Mouse (Mus musculus): ENCODE results near the gene Cmtr1.
"Not testable (repeated sequence)": the region's sequence is repeated elsewhere in the genome, so short reads cannot be mapped to it uniquely, and the experiment has no call there.

Gene Cmtr1

DNA sequence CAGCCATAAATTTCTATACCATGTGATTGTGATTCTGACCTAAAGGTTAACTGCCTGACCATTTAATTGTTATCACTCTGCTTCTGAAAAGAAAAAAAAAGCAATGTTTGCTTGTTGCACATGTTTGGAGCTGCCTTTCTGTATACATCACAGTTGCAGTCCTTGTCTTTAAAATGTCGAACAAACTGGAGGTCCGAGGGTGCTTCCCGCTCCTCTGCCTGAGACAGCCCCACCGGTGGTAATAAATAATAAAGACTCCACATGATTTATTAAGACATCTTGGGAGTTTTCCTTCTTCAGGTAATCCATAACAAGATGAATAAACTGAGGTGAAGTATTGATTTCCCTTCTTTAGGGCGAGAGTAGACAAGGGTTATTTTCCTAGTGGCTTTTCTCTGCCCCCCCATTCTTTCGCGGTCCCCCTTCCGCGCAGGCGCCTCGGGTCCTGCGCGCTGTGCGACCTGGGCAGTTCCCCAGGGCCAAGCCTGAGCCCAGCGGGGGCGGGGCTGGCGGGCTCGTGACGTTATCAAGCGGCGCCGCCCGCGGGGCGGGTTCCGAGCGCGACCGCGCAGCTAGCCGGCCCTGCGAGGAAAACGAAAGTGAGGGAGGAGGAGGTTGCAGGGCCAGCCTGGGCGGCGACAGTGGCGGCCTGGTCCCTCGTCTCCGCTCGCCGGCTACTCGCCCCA, at the start of gene Cmtr1:
TSS of gene Cmtr1 (plus strand) at position 520 of the 686 bp plus-strand sequence.
- in situ Hi-C loops (cut with MboI, MseI), result no loop called here

DNA sequence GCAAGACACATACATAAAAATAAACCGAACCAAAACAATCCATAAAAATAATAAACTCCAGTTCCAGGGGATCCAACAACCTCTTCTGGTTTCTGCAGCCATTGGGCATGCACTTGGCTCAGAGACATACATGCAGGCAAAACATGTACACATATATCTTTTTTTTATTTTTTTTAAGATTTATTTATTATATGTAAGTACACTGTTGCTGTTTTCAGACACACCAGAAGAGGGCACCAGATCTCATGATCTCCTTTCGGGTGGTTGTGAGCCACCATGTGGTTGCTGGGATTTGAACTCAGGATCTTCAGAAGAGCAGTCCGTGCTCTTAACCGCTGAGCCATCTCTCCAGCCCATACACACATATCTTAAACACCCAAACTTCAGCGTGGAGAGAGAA, 46.9 kb upstream of the Cmtr1 start:
- in situ Hi-C loops (cut with MboI, MseI), result not testable (repeated sequence)

DNA sequence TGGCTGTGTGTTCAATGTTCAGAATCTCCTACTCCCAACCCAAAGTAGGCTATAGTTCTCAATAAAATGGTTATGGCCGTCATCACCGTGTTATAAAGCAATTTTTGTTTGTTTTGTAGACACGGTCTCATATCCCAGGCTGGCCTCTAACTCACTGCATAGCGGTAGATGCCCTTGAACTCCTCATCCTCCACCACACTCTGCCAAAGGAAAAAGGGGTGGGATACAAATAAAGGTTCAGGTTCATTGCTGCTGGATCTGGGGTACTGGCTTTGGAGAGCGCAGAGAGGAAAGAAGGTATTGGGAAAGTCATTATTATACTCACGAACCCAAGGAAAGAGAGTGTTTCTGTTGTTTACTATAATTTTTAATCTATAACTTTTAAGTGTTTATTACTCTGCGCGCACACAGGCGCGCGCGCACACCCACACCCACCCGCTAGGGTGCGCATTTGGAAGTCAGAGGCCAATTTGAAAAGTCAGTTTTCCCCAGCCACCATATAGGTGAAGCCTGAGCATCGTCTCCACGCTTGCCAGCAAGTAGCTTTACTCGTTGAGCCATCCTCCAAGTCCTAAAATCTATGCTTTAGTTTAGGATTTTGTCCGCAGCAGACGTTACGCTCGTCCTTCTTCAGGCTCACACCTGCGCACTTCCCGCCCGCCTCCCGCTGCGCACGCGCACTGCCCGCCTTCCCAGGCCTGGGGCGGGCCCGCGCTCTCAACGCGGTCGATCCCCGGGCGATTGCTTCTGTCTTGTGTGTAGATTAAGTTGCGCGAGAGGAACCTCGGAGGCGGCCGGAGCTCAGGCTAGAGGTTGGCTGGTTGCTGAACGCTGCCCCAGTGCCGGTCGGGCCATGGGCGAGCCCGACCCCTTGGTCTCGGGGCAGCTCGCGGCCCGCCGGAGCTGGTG, 46.0 kb upstream of the Cmtr1 start, which contains the start of the genes Rnf8 and Gm28043:
TSS of gene Rnf8 (plus strand) at position 676 of the 909 bp plus-strand sequence.
TSS of gene Gm28043 (plus strand) at position 762 of the 909 bp plus-strand sequence.
- in situ Hi-C loops (cut with MboI, MseI), result no loop called here

DNA sequence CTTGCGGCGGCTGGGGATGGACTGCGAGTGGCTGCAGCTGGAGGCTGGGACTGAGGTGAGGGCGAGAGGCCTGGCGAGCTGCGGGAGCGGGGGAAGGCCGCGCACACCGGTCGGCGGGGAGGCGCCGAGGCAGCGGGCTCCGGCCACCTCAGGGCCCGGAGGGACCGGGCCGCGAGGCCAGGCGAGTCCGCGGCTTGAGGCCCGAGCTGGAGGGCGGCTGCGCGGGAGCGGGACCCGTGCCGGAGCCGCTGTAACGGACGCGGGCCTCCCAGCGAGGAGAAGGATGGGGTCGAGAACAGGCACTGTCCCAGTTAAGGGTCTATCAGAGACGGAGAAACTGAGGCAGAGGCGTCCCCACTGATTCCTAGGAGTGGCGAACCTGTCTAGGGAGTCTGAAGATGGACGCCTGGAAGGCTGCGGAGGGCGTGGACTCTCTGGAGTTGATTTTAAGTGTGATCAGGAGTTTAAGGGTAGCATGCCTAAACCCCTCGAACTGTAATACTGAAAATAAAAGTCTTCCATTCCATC, 45.3 kb upstream of the Cmtr1 start:
- in situ Hi-C loops (cut with MboI, MseI), result no loop called here

DNA sequence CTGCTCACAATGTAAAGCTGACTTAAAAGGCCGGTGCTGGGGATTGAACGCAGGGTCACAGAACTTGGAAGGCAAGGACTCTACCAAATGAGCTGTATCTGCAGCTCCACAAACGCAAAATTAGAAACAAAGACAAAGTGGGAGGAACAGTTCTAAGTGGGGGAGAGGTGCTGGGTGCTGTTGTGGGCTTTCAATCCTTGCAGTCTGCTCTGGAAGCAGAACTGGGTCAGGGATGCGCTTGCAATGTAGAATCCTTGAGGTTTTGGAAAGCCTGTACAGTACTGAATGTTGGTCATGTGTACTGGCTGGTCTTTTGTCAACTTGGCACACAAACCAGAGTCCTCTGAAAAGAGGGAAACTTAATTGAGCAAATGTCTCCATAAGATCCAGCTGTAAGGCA, 44.8 kb upstream of the Cmtr1 start:
- in situ Hi-C loops (cut with MboI, MseI), result no loop called here

DNA sequence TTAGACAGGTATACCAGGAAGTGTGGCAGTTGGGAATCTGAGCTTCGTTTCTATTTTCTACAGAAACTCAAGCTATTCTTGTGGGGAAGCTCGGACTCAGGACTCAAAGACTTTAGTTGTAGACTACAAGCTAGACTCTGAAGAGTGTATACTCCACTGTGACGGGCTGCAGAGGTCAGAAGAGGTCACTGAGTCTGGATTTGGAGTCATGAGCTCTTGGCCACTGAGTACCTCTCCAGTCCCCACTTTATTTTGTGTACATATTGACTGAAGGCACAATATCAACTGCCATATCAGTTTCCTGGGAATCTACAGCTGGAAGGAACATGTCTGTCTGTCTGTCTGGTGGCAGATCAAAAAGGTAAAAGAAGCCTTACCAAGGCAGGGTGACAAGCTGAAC, 41.2 kb upstream of the Cmtr1 start:
- in situ Hi-C loops (cut with MboI, MseI), result no loop called here

DNA sequence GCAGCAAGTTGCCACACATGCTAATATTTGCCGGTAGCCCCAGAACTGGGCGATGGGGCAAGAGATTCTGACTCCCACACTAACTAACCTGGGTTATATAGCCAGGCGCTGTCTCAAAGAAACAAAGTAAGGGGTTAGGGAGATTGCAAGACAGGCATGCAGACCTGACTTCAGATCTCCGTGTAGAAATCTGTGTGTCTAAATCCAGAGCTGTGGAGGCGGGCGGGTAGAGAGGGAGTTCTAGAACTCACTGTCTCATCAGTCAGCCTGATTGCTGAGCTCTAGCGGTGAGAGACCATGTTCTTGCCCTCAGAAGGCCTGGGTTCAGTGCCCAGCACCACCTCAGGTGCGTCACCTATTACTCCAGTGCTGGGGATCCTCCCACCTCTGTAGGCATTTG, 36.9 kb upstream of the Cmtr1 start:
- in situ Hi-C loops (cut with MboI, MseI), result no loop called here

DNA sequence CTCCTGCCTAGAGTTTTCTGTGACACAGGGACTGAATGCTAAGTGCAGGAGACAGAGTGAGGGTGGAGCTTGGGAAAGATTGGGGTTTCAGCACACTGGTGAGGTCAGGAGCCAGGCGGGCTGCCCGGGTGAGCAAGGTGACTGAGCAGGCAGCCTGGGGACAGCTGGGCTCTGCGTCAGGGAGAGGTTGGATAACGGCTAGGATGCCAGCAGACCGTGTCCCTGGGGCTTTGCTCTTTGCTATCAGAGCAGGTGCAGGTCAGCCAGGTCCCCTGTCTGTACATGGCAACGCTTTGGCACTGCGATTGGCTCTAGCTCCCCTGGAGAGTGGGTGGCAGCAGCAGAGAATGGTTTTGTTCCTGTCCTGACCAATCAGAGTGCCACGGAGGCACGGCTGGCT, 33.1 kb upstream of the Cmtr1 start:
- in situ Hi-C loops (cut with MboI, MseI), result no loop called here

DNA sequence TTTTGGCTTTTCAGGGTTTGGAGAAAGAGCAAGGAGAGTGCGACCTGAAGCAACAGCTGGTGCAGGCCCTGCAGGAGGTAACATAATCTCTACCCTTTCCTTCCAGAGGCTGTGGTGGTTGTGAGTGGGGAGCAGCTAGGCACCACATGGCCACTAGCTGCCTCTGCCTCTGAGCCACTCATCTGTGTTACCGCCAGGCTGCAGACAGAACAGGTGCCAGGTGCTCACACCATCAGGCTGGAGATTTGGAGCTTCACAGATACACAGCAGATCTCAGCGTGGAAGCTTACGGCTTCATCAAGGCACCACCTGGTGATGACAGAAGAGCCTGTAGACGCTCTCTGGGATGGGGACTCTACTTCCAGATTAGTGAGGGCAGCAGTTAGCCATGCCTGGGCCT, 31.4 kb upstream of the Cmtr1 start:
- in situ Hi-C loops (cut with MboI, MseI), result no loop called here

DNA sequence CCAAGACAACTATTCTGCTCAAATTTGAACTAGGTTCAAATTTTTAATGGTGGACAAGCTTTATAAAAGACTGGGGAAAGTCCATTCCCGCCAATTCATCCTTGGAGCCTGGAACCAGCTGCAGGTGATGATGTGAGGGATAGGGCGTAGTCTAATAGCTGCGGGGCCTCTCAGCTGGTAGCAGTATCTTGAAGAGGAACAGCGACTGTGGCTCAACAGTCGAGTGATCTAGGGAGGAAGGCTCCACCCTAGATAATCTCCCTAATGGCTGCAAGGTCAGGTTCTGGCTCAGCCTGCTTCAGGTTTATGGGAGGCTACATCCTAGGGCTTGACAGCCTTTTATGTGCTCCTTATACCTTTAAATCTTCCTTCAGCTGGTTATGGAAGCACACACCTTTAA, 30.8 kb upstream of the Cmtr1 start:
- in situ Hi-C loops (cut with MboI, MseI), result no loop called here

DNA sequence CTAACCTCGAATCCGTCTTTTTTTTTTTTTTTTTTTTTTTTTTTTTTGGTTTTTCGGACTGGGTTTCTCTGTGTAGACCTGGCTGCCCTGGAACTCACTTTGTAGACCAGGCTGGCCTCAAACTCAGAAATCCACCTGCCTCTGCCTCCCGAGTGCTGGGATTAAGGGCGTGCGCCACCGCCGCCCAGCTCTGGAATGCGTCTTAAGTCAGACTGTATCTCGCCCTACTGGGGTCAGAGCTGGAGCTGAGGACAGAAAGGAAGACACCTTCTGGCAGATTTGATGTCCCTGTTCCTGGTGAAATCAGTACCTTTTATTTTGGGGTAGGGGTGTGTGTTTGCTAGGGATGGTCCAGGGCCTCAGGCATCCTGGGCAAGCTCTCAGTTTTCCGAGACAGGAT, 28.1 kb upstream of the Cmtr1 start:
- in situ Hi-C loops (cut with MboI, MseI), result no loop called here

DNA sequence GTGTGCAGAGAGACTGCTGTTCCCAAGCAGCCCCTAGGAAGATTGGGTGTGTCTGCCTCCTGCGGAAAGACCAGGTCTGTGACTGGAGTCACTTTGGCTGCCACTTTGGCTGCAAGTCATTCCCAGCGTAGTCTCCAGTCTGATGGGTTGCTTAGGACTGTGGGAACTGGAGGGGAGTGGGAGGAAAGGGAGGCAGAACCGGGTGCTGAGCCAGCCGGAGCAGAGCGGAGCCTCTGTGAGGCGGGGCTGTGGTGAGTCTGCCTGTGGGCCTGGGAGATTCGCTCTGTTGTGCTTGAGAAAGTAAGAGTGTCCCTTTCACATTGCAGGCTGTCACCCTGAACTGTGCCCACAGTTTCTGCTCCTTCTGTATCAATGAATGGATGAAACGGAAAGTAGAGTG, 24.9 kb upstream of the Cmtr1 start:
- in situ Hi-C loops (cut with MboI, MseI), result no loop called here

DNA sequence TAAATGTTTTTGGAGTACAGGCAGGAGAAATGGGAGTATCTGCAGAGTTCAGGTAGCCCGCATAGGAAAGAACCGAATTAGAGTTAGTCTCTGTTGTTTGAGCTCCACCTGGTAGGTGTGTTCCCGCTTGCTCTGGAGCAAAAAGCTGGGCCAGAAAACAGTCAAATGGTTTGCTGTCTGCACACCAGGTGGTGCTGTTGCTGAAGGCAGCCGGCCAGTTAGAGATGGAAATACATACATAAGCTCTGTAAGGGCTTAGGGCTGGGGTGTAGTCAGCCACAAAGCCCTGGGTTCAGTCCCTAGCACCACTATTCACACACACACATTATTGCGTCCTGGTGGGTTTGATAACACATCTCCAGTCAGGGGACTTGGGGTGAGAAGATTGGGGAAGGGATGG, 24.3 kb upstream of the Cmtr1 start:
- in situ Hi-C loops (cut with MboI, MseI), result no loop called here

DNA sequence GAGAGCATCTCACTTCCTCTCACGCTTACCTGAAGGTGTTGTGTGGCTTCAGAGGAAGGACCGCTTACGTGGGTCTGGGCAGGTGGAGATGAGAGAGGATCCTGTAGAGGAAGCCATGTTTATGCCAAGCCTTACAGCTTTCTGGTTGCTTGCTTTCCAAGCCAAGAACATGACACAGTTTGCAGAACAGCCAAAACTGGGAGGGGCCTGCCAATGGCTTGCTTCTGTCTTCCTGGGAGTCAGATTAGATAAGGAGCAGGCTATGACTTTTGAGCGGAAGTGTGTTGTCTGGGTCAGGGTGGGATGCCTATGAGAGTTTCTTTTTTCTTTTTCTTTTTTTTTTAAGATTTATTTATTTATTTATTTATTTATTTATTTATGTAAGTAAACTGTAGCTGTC, 23.0 kb upstream of the Cmtr1 start:
- in situ Hi-C loops (cut with MboI, MseI), result no loop called here

DNA sequence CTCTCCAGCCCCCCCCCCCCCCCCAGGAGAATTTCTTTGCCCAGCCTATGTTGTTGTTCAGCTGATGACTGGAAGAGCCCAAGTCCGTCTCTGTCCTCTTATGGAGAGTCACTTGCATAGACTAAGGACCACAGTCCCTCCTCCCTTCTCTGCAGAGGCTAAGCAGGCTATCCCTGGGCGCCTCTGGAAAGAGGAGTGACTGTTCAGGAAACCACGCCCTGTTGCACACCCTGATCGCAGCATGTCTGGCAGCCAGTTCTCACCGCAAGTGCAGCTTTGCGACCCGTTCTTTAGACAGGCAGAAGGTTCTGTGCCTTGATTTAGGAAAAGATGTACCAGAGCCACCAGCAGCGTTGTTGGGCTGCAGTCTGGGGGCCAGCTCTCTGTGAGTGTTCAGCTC, 22.5 kb upstream of the Cmtr1 start:
- in situ Hi-C loops (cut with MboI, MseI), result no loop called here

DNA sequence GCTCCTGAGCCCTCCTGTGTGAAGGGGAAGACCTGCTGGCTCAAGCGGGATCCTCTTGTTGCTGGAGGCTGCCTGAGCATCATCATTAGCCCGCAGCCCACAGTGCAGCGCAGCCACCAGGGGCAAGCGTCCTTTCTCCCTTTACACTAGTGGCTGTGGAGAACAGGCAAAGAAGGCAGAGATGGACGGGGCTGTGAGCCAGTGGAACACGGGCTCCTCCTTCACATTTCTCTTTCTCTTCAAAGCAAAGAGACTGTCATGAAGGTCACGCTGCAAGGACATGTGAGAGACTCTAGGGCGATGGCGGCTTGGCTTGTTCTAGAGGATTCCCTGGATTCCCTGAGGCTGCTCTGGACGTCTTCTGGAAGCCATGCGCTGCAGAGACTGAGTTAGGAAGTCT, 19.4 kb upstream of the Cmtr1 start:
- in situ Hi-C loops (cut with MboI, MseI), result loop anchor here (10.0 kb wide), 1 partner anchor 1134 kb away; no protein-coding TSS in a partner anchor

DNA sequence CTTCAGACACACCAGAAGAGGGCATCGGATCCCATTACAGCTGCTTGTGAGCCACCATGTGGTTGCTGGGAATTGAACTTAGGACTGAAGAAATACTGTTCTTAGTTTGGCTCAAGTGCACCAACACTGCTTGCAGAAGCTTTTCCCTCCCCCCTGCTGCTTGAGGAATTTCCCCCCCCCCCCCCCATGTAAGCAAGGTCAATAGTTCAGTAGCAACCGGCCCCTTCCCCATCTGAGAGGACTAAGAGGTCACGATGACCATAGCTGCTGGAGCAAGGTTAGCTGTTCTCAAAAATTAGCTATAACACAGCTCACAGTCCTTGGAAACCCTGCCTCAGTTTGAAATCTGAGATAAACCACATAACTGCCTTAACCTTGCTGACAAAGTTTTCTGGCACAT, 18.2 kb upstream of the Cmtr1 start:
- in situ Hi-C loops (cut with MboI, MseI), result loop anchor here (10.0 kb wide), 1 partner anchor 1133 kb away; no protein-coding TSS in a partner anchor

DNA sequence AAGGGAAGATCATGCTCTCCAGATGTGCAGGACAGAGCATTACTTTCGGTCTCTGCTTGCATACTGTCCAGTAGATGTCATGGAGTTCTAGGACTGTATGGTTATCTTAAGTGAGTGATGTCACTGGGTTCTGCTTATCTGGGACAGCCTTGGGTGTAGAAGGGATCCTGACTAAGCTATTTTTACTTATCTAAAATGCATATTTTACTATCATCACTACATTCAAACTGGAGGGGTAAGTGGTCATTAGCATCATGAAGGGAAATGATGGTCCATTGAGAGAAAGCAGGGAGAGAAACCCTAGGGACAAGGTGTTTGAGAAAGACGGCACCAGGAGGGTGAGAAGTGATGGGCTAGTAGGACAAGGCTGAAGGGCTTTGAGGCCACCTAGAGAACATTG, 2.1 kb upstream of the Cmtr1 start:
- in situ Hi-C loops (cut with MboI, MseI), result loop anchor here (10.0 kb wide), 1 partner anchor 1083 kb away; the partner anchor contains the start of gene Lhfpl5

DNA sequence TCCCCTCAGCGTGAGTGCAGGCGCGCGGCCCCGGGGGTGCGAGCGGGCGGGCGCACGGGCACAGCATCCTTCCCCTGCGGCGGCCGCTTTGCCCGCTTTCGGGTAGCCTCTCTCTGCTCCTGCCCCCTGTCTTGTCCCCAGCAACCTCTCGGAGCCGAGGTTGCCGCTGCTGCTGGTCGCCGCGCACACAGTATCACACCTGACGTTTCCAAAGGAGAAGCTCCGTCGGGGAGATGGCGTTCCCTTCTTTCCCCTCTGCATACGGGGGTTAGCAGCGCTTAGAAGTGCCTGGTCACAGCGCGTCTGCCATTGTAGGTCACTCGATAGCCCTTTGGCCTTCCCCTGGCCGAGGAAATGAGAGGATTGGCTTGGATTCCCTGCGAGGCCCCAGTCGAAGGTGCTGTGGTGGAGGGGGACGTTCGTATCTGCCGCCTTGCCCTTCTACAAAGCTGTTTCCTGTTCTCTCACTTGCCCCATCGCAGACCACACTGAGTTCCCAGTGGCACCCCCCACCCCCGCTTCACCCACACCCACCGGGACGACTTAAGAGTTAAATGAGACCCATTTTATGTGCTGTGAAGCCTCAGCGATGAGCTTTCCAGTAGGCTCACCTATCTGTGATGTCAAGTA, 482 bp downstream of the Cmtr1 start:
- in situ Hi-C loops (cut with MboI, MseI), result no loop called here

DNA sequence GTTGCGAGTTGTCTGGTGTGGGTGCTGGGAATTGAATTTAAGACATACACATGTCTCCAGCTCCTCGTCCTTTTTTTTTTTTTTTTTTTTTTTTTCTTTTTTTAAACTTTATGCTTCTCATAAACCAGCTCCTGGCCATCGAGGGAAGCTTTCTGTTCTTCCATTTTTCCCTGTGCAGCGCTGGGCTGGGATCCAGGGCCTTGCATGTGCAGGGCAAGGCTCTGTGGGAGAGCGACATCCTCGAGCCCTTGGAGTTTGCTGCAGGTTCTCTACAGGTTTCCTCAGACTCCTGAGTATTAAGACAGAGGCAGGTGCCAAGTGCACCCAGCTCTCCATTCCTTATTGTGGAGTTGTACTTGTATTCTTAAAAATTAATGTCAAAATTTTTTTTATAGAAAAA, 1.8 kb downstream of the Cmtr1 start:
- in situ Hi-C loops (cut with MboI, MseI), result no loop called here

DNA sequence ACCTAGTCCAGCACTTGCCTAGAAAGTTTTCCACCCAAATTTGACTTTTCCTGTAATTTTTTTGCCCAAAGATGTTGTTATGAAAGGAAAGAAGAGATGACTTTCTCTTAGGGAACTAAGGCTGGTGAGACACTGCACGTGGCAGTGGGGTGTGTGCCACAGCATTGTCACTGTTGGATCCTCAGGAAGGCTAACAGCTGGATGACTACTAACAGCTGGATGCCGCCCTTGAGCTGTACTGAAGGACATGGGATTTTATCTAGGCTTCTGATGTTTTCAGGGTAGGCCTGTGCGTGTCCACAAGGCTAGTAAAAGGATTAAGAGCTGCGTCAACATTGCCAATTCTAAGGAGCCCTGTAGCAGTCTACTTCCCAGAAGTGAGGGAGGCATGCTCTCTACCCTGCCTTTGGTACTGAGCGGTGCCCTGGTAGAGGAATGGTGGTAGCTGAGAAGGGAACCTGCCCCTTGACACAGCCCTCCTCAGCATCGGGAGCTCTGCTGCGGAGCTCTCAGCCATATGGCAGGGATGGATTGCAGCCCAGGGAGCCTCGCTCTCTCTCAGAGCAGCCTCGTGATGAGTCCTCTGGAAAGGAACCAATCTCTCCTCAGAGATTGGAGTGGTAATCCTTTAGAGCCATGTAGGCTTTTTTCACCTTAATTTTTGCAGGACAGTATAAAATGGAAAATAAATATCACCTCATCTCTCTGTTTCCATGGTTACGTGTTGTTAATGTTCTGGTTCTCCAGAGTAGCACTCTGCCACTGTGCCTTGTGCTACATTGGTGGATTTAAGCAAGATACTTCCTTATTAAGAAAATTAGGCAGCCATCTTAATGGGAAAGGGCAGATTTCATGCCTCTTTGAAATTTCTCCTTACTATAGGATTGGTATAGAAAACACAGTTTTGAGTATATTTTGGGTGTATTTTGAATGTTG, 7.9 kb downstream of the Cmtr1 start:
- in situ Hi-C loops (cut with MboI, MseI), result no loop called here

Measured in T-helper 1 cell (primary cell).